Mouse (Mus musculus): ENCODE measurements at regions not wholly inside any gene's neighbourhood (a gene's known extent, or its start where the extent isn't known, plus 50 kb on each side); places are given as distances from the start of the nearest gene placed in this dataset.
"Not testable (repeated sequence)": the region's sequence is repeated elsewhere in the genome, so short reads cannot be mapped to it uniquely, and the experiment has no call there.

GRCm38 (mm10) chr12:17852138-17852537 lies 161.5 kb downstream of the Hpcal1 start:
- not testable (repeated sequence) for H3K9me3 ChIP-seq (ENCODE audit: control insufficient read depth, low read length); ATAC-seq (ENCODE audit: insufficient number of reproducible peaks, low FRiP score, low TSS enrichment, low read depth); H3K4me2 ChIP-seq (ENCODE audit: low read depth, severe bottlenecking); H3K36me3 ChIP-seq (ENCODE audit: control insufficient read depth, insufficient read depth, low read length); H3K4me3 ChIP-seq (ENCODE audit: low read depth, low read length); H3K9ac ChIP-seq (ENCODE audit: low read length); H3K27ac ChIP-seq (replicated peaks; ENCODE audit: low read depth, low read length); H3K27me3 ChIP-seq (ENCODE audit: control insufficient read depth, insufficient read depth, low read length); H3K4me1 ChIP-seq (ENCODE audit: control insufficient read depth, insufficient read depth, low read length)
- 62% methylated on average over 3 of the region's 3 CpGs for WGBS
- peak; percentile 32 for DNase-seq (ENCODE audit: low spot score)

- not testable (repeated sequence) for H3K36me3 ChIP-seq (ENCODE audit: control insufficient read depth, insufficient read depth, low read length); H3K27me3 ChIP-seq (ENCODE audit: control insufficient read depth, insufficient read depth, low read length); H3K4me2 ChIP-seq (ENCODE audit: low read depth, severe bottlenecking); H3K9me3 ChIP-seq (ENCODE audit: control insufficient read depth, low read length); H3K4me3 ChIP-seq (ENCODE audit: low read depth, low read length); DNase-seq (ENCODE audit: low spot score); H3K27ac ChIP-seq (replicated peaks; ENCODE audit: low read depth, low read length); H3K4me1 ChIP-seq (ENCODE audit: control insufficient read depth, insufficient read depth, low read length); ATAC-seq (ENCODE audit: insufficient number of reproducible peaks, low FRiP score, low TSS enrichment, low read depth); H3K9ac ChIP-seq (ENCODE audit: low read length)
- 89% methylated on average over 6 of the region's 6 CpGs for WGBS
These were observed 181.8 kb downstream of the Hpcal1 start for GRCm38 (mm10) chr12:17872491-17872890.

- no peaks in the 10 kb centered on the region for H3K4me1 ChIP-seq (ENCODE audit: control insufficient read depth, insufficient read depth, low read length)
- DNase-seq (ENCODE audit: low spot score) (peak; percentile 91), ATAC-seq (ENCODE audit: insufficient number of reproducible peaks, low FRiP score, low TSS enrichment, low read depth) (peak; percentile 100)
- H3K4me3 ChIP-seq (ENCODE audit: low read depth, low read length), result peak overlapping the region; percentile 76
- WGBS, result 1% methylated on average over 58 of the region's 59 CpGs
- H3K4me2 ChIP-seq (ENCODE audit: low read depth, severe bottlenecking), result peak overlapping the region; percentile 27
- H3K9me3 ChIP-seq (ENCODE audit: control insufficient read depth, low read length), result no peaks in the 10 kb centered on the region
- H3K27me3 ChIP-seq (ENCODE audit: control insufficient read depth, insufficient read depth, low read length), result no peaks in the 10 kb centered on the region
- H3K27ac ChIP-seq (replicated peaks; ENCODE audit: low read depth, low read length), result peak overlapping the region; percentile 76
- H3K9ac ChIP-seq (ENCODE audit: low read length), result peak overlapping the region; percentile 92
- H3K36me3 ChIP-seq (ENCODE audit: control insufficient read depth, insufficient read depth, low read length), result no peaks in the 10 kb centered on the region
These were observed 190.9 kb downstream of the Hpcal1 start for GRCm38 (mm10) chr12:17881371-17882116.

- ATAC-seq (ENCODE audit: insufficient number of reproducible peaks, low FRiP score, low TSS enrichment, low read depth); H3K27me3 ChIP-seq (ENCODE audit: control insufficient read depth, insufficient read depth, low read length); H3K9me3 ChIP-seq (ENCODE audit: control insufficient read depth, low read length); H3K36me3 ChIP-seq (ENCODE audit: control insufficient read depth, insufficient read depth, low read length); H3K4me1 ChIP-seq (ENCODE audit: control insufficient read depth, insufficient read depth, low read length): not testable (repeated sequence)
- H3K4me2 ChIP-seq (ENCODE audit: low read depth, severe bottlenecking), result peak overlapping the region; percentile 31
- 2% methylated on average over 60 of the region's 65 CpGs for WGBS
- H3K9ac ChIP-seq (ENCODE audit: low read length), result peak overlapping the region; percentile 92
- peak overlapping the region; percentile 76 for H3K27ac ChIP-seq (replicated peaks; ENCODE audit: low read depth, low read length)
- peak; percentile 49 for DNase-seq (ENCODE audit: low spot score)
- H3K4me3 ChIP-seq (ENCODE audit: low read depth, low read length), result peak overlapping the region; percentile 76
These were observed 191.8 kb downstream of the Hpcal1 start for GRCm38 (mm10) chr12:17882117-17883116.

- not testable (repeated sequence) for H3K27me3 ChIP-seq (ENCODE audit: control insufficient read depth, insufficient read depth, low read length); H3K27ac ChIP-seq (replicated peaks; ENCODE audit: low read depth, low read length); H3K4me1 ChIP-seq (ENCODE audit: control insufficient read depth, insufficient read depth, low read length); H3K36me3 ChIP-seq (ENCODE audit: control insufficient read depth, insufficient read depth, low read length); H3K4me3 ChIP-seq (ENCODE audit: low read depth, low read length); DNase-seq (ENCODE audit: low spot score); H3K4me2 ChIP-seq (ENCODE audit: low read depth, severe bottlenecking); ATAC-seq (ENCODE audit: insufficient number of reproducible peaks, low FRiP score, low TSS enrichment, low read depth); H3K9ac ChIP-seq (ENCODE audit: low read length)
- H3K9me3 ChIP-seq (ENCODE audit: control insufficient read depth, low read length), result peaks cover 13% of the 10 kb centered on the region; the same call in 1 of the 2 replicates
- 90% methylated on average over 6 of the region's 6 CpGs for WGBS
These were observed 201.1 kb downstream of the Hpcal1 start for GRCm38 (mm10) chr12:17891663-17892310.

GRCm38 (mm10) chr12:17913058-17913457 lies 222.4 kb downstream of the Hpcal1 start:
- H3K9me3 ChIP-seq (ENCODE audit: control insufficient read depth, low read length); ATAC-seq (ENCODE audit: insufficient number of reproducible peaks, low FRiP score, low TSS enrichment, low read depth); H3K36me3 ChIP-seq (ENCODE audit: control insufficient read depth, insufficient read depth, low read length); H3K27me3 ChIP-seq (ENCODE audit: control insufficient read depth, insufficient read depth, low read length); H3K4me1 ChIP-seq (ENCODE audit: control insufficient read depth, insufficient read depth, low read length); H3K4me3 ChIP-seq (ENCODE audit: low read depth, low read length); DNase-seq (ENCODE audit: low spot score); H3K4me2 ChIP-seq (ENCODE audit: low read depth, severe bottlenecking); H3K27ac ChIP-seq (replicated peaks; ENCODE audit: low read depth, low read length); H3K9ac ChIP-seq (ENCODE audit: low read length): not testable (repeated sequence)
- WGBS, result 95% methylated on average over 3 of the region's 3 CpGs
